Mouse (Mus musculus): Measurements from ENCODE around the gene Efna4. TPM values are rescaled to one million over a fixed set of nuclear protein-coding genes. Genes with fewer than 3 reads are reported as not detected.

The Efna4 gene
- polyA plus RNA-seq, 1 experiment from 2014 or later, result 24.6 TPM

DNA sequence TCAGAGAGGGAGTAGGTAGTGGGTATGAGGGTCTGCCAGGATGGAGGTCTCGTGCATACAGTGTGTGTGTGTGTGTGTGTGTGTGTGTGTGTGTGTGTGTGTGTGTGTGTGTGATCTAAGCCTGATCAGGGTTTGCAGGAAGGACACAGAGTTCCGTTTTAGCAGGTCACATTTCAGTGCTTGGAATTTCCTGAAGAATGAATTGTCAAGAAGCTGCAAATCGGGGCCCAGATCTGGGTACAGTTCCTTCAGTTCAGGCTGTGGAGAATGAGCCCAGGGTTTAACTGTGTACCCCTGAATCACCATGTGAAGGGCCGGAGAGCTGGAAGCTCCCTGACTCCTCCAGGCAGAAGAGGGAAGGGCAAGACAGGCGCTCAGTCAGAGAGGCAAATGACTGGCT lies 50.5 kb downstream of the Efna4 start:
- H3K27ac ChIP-seq (ENCODE audit: low read depth), result no peak overlapping the region; the same call in 1 of the 2 replicates
- TF ChIP-seq CTCF (IDR thresholded peaks at IDR 0.05; ENCODE audit: low read depth), result no peak
- H3K36me3 ChIP-seq (ENCODE audit: insufficient read depth), result no peaks in the 10 kb centered on the region
- H3K4me2 ChIP-seq, result no peak overlapping the region
- no peaks in the 10 kb centered on the region for H3K4me1 ChIP-seq (ENCODE audit: insufficient read depth)
- WGBS, result 52% methylated on average over 5 of the region's 5 CpGs
- no peak overlapping the region for H3K9ac ChIP-seq
- no peaks in the 10 kb centered on the region for H3K9me3 ChIP-seq (ENCODE audit: low read depth, low read length)
- no peaks in the 10 kb centered on the region for H3K27me3 ChIP-seq (ENCODE audit: insufficient read depth, low read length)
- ATAC-seq (ENCODE audit: insufficient read depth) (no peak), DNase-seq (peak; percentile 20)
- no peak overlapping the region for H3K4me3 ChIP-seq (ENCODE audit: low read depth, low read length)

- Histone ChIP-seq H3K9me3 (ENCODE audit: low read depth, low read length) (no peaks in the 10 kb centered on the region), H3K9ac (no peak overlapping the region), H3K4me1 (ENCODE audit: insufficient read depth) (peaks cover 1% of the 10 kb centered on the region; the same call in 1 of the 2 replicates), H3K4me3 (ENCODE audit: low read depth, low read length) (no peak overlapping the region), H3K27ac (ENCODE audit: low read depth) (no peak overlapping the region), H3K27me3 (ENCODE audit: insufficient read depth, low read length) (peaks cover 11% of the 10 kb centered on the region), H3K4me2 (no peak overlapping the region), H3K36me3 (ENCODE audit: insufficient read depth) (no peaks in the 10 kb centered on the region)
- DNase-seq, result no peak
- 51% methylated on average over 2 of the region's 2 CpGs for WGBS
- ATAC-seq (ENCODE audit: insufficient read depth), result no peak
- no peak for TF ChIP-seq CTCF (IDR thresholded peaks at IDR 0.05; ENCODE audit: low read depth)
Measured at GRCm38 (mm10) chr3:89285526-89285925, 52.3 kb downstream of the Efna4 start.

DNA sequence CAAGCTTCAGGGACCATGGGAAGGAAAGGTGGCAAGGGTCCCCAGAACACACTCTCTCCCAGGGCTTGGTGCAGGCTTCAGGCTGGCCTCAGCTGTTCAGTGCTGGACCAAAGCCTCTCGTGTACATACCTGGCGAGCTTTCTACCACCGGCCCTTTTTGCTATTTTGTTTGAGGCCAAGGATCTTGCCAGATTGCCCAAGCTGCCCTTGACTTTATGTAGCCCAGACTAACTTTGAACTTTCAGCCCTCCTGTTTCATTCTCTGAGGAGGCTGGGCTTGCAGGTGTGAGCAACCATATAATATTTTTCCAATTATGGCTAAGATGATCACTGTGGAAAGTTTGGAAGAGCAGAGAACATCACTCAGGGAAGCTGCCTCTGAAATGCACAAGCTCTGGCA lies 53.6 kb downstream of the Efna4 start:
- no peak for DNase-seq
- Histone ChIP-seq H3K4me1 (ENCODE audit: insufficient read depth) (peaks cover 6% of the 10 kb centered on the region; the same call in 1 of the 2 replicates), H3K9ac (no peak overlapping the region), H3K27me3 (ENCODE audit: insufficient read depth, low read length) (peaks cover 18% of the 10 kb centered on the region), H3K4me3 (ENCODE audit: low read depth, low read length) (no peak overlapping the region), H3K36me3 (ENCODE audit: insufficient read depth) (no peaks in the 10 kb centered on the region), H3K27ac (ENCODE audit: low read depth) (no peak overlapping the region), H3K9me3 (ENCODE audit: low read depth, low read length) (no peaks in the 10 kb centered on the region), H3K4me2 (no peak overlapping the region)
- no peak for ATAC-seq (ENCODE audit: insufficient read depth)
- WGBS, result 83% methylated on average over 3 of the region's 3 CpGs
- TF ChIP-seq CTCF (IDR thresholded peaks at IDR 0.05; ENCODE audit: low read depth), result no peak

Other genes starting within 250 kb of the Efna4 start
- 11.2 and 13.9 TPM in 2 replicates for gene Rusc1, start 244.7 kb downstream of the Efna4 start, polyA plus RNA-seq (2014; fragmentation: Nextera tagmentation; extraction: Ambion mirVana)
- not detected in 2 replicates for gene Gm43738, start 236.9 kb downstream of the Efna4 start, polyA plus RNA-seq (2014; fragmentation: Nextera tagmentation; extraction: Ambion mirVana)
- gene Fdps, start 236.1 kb downstream of the Efna4 start, polyA plus RNA-seq (2014; fragmentation: Nextera tagmentation; extraction: Ambion mirVana), result 164 and 177 TPM in 2 replicates
- gene Pklr, start 201.9 kb downstream of the Efna4 start, polyA plus RNA-seq (2014; fragmentation: Nextera tagmentation; extraction: Ambion mirVana), result 0.08 TPM in 1 of 2 replicates, not detected in the other
- gene Hcn3, start 177.8 kb downstream of the Efna4 start, polyA plus RNA-seq (2014; fragmentation: Nextera tagmentation; extraction: Ambion mirVana), result 0.47 and 0.61 TPM in 2 replicates
- gene Clk2, start 173.2 kb downstream of the Efna4 start, polyA plus RNA-seq (2014; fragmentation: Nextera tagmentation; extraction: Ambion mirVana), result 26.1 and 26.4 TPM in 2 replicates
- gene Scamp3, start 160.6 kb downstream of the Efna4 start, polyA plus RNA-seq (2014; fragmentation: Nextera tagmentation; extraction: Ambion mirVana), result 90.2 and 98.9 TPM in 2 replicates
- gene Fam189b, start 154.9 kb downstream of the Efna4 start, polyA plus RNA-seq (2014; fragmentation: Nextera tagmentation; extraction: Ambion mirVana), result 18.2 and 19.4 TPM in 2 replicates
- 34.4 and 35.5 TPM in 2 replicates for gene Gba, start 135.1 kb downstream of the Efna4 start, polyA plus RNA-seq (2014; fragmentation: Nextera tagmentation; extraction: Ambion mirVana)
- gene Thbs3, start 122.8 kb downstream of the Efna4 start, polyA plus RNA-seq (2014; fragmentation: Nextera tagmentation; extraction: Ambion mirVana), result 33.6 and 39.9 TPM in 2 replicates
- gene Mtx1, start 110.9 kb downstream of the Efna4 start, polyA plus RNA-seq (2014; fragmentation: Nextera tagmentation; extraction: Ambion mirVana), result 193 and 212 TPM in 2 replicates
- 43.0 and 50.4 TPM in 2 replicates for gene Muc1, start 109.0 kb downstream of the Efna4 start, polyA plus RNA-seq (2014; fragmentation: Nextera tagmentation; extraction: Ambion mirVana)
- 293 and 312 TPM in 2 replicates for gene Krtcap2, start 92.1 kb downstream of the Efna4 start, polyA plus RNA-seq (2014; fragmentation: Nextera tagmentation; extraction: Ambion mirVana)
- 5.7 and 6.3 TPM in 2 replicates for gene Trim46, start 91.7 kb downstream of the Efna4 start, polyA plus RNA-seq (2014; fragmentation: Nextera tagmentation; extraction: Ambion mirVana)
- 118 and 119 TPM in 2 replicates for gene Dpm3, start 78.7 kb downstream of the Efna4 start, polyA plus RNA-seq (2014; fragmentation: Nextera tagmentation; extraction: Ambion mirVana)
- gene Slc50a1, start 67.5 kb downstream of the Efna4 start, polyA plus RNA-seq (2014; fragmentation: Nextera tagmentation; extraction: Ambion mirVana), result 58.5 and 60.2 TPM in 2 replicates
- gene Efna1, start 56.9 kb downstream of the Efna4 start, polyA plus RNA-seq (2014; fragmentation: Nextera tagmentation; extraction: Ambion mirVana), result 68.3 and 70.4 TPM in 2 replicates
- gene Efna3, start 15.1 kb downstream of the Efna4 start, polyA plus RNA-seq (2014; fragmentation: Nextera tagmentation; extraction: Ambion mirVana), result 4.7 and 5.8 TPM in 2 replicates
- 32.7 and 36.7 TPM in 2 replicates for gene Adam15, start 12.0 kb upstream of the Efna4 start, polyA plus RNA-seq (2014; fragmentation: Nextera tagmentation; extraction: Ambion mirVana)
- 0.17 TPM in 1 of 2 replicates, not detected in the other for gene Dcst2, start 23.9 kb upstream of the Efna4 start, polyA plus RNA-seq (2014; fragmentation: Nextera tagmentation; extraction: Ambion mirVana)
- gene Dcst1, start 27.2 kb upstream of the Efna4 start, polyA plus RNA-seq (2014; fragmentation: Nextera tagmentation; extraction: Ambion mirVana), result 0.11 TPM in 1 of 2 replicates, not detected in the other
- 1.6 and 1.7 TPM in 2 replicates for gene Zbtb7b, start 56.7 kb upstream of the Efna4 start, polyA plus RNA-seq (2014; fragmentation: Nextera tagmentation; extraction: Ambion mirVana)
- 0.19 and 0.33 TPM in 2 replicates for gene Lenep, start 64.8 kb upstream of the Efna4 start, polyA plus RNA-seq (2014; fragmentation: Nextera tagmentation; extraction: Ambion mirVana)
- 18.1 and 18.2 TPM in 2 replicates for gene Flad1, start 73.8 kb upstream of the Efna4 start, polyA plus RNA-seq (2014; fragmentation: Nextera tagmentation; extraction: Ambion mirVana)
- 655 and 692 TPM in 2 replicates for gene Cks1b, start 80.4 kb upstream of the Efna4 start, polyA plus RNA-seq (2014; fragmentation: Nextera tagmentation; extraction: Ambion mirVana)
- gene Shc1, start 80.4 kb upstream of the Efna4 start, polyA plus RNA-seq (2014; fragmentation: Nextera tagmentation; extraction: Ambion mirVana), result 69.5 and 75.2 TPM in 2 replicates
- 54.0 and 56.8 TPM in 2 replicates for gene Pygo2, start 92.2 kb upstream of the Efna4 start, polyA plus RNA-seq (2014; fragmentation: Nextera tagmentation; extraction: Ambion mirVana)
- gene Pbxip1, start 98.7 kb upstream of the Efna4 start, polyA plus RNA-seq (2014; fragmentation: Nextera tagmentation; extraction: Ambion mirVana), result 13.6 and 14.7 TPM in 2 replicates
- 46.2 and 48.0 TPM in 2 replicates for gene Pmvk, start 116.5 kb upstream of the Efna4 start, polyA plus RNA-seq (2014; fragmentation: Nextera tagmentation; extraction: Ambion mirVana)
- 1.0 TPM in 2 replicates for gene Kcnn3, start 182.1 kb upstream of the Efna4 start, polyA plus RNA-seq (2014; fragmentation: Nextera tagmentation; extraction: Ambion mirVana)

Measured in lung, embryonic 14.5 days (tissue).